Mouse (Mus musculus): ENCODE results near the gene Clnk.

DNA sequence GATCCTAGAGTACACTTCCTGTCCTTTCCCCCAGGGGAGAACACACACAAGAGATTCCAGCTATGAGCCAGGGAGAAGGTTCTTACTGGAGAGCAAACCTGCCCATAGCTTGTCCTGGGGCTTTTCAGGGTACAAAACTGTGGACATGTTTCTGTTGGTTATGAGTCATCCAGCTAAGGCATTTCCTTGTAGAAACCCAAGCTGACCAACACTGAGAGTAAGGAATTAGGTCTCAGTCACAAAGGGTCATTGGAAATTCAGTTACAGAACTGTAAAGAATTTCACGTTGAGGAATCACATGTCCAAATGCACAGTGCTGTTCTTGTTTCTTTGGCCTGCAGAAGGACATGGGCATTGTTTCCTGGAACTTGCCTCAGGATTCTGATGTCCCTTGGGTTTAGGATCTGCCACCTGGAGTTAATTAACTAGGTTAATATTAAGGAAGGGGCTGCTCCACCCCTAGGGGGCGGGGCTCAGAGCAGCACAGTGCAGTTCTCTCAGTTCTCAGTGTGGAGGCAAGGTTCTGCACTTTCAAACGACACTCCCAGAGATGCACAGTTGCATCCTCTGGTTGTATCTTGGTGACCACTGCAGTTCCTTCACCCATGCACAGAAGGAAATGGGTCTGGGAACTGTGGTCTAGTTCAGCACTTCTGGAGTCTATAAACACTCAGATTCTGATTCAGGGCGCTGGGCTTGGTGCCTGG is 18.4 kb downstream of the Clnk start:
- TF ChIP-seq CTCF (IDR thresholded peaks at IDR 0.05; ENCODE audit: insufficient read depth, low read length) (no peak), POLR2A (IDR thresholded peaks at IDR 0.05; ENCODE audit: borderline replicate concordance, extremely low read depth, low read depth, low read length) (no peak)
